Comparison of ENCODE assay signal across 17 mouse cellular contexts in the genomic region with DNA sequence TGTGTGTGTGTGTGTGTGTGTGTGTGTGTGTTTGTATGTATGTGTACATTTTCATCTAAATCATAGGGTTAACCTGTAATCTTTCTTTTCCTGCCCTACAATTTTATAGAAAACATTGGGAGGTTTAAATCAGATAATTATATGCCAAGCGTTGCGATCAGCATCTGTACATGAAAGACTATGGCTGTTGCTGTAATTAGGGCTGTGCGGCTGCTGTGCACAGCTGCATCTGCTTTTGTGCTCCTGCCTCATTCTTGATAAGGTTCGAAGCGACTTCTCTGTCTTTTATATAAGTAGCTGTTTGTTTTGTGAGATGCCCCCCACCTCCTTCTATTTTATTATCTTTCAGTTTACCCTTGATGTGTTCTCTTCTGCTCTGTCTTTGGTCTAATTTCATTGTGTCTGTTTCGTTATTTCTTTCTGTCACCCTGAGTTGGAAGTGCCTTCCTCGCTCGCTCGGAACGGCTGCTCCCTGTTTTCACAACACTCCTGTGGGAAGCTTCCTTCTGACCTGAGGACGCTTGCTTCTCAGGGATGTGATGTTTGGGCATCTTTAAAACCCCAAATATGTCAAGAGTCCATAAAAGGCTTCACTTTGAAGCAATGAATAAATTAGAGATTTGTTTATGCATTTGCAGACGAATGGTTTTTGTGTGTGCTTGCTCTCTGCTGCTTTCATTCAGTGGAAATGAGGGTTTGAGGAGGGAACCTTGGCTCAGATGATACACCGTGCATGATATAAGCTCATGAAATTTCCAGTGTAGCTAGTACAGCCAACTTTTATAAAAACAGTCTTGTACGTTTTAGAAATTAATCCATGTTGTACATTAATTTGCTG. TPM values are rescaled to one million over a fixed set of nuclear protein-coding genes. Genes with fewer than 3 reads are reported as not detected.
A peak's percentile ranks its signal among the peaks of the same experiment; 100 is the strongest.
DNase-seq lines count a peak whose midpoint lies in the region; ATAC-seq and TF ChIP-seq lines count a peak whose summit lies in the region.
"Had no signal": no experiment of that assay in that cellular context is flagged by ENCODE, and none has a peak within 500 bp of the region (broad histone marks: within the 10 kb centered on the region; RNA-seq: fewer than 3 reads in every experiment).

No protein-coding gene starts in this region.

- no peak for TF ChIP-seq CTCF in liver, embryonic 14.5 days (IDR thresholded peaks at IDR 0.05; ENCODE audit: low read depth)

- no peaks in the 10 kb centered on the region for H3K27me3 ChIP-seq in liver, embryonic 14.5 days (ENCODE audit: control insufficient read depth, insufficient read depth, low read length)
- no peaks in the 10 kb centered on the region for H3K27me3 ChIP-seq in liver, embryonic 11.5 days (replicated peaks; ENCODE audit: control insufficient read depth, insufficient read depth, low read length)
- H3K27me3 ChIP-seq in embryonic facial prominence, embryonic 13.5 days, result no peaks in the 10 kb centered on the region
- H3K27me3 ChIP-seq in hindbrain, embryonic 14.5 days (ENCODE audit: control insufficient read depth, insufficient read depth, low read length), result no peaks in the 10 kb centered on the region
- no peaks in the 10 kb centered on the region for H3K27me3 ChIP-seq in neural tube, embryonic 14.5 days (ENCODE audit: control insufficient read depth, insufficient read depth, low read length)
- H3K27me3 ChIP-seq: CH12.LX had no signal

- H3K36me3 ChIP-seq in liver, embryonic 14.5 days (replicated peaks; ENCODE audit: control insufficient read depth, insufficient read depth, low read depth), result no peaks in the 10 kb centered on the region
- H3K36me3 ChIP-seq in liver, embryonic 11.5 days (ENCODE audit: control insufficient read depth, insufficient read depth, low read length), result no peaks in the 10 kb centered on the region
- no peaks in the 10 kb centered on the region for H3K36me3 ChIP-seq in embryonic facial prominence, embryonic 13.5 days
- no peaks in the 10 kb centered on the region for H3K36me3 ChIP-seq in hindbrain, embryonic 14.5 days (replicated peaks; ENCODE audit: control insufficient read depth, insufficient read depth)
- no peaks in the 10 kb centered on the region for H3K36me3 ChIP-seq in neural tube, embryonic 14.5 days (ENCODE audit: control insufficient read depth, insufficient read depth, low read length)

- no peaks in the 10 kb centered on the region for H3K4me1 ChIP-seq in liver, embryonic 14.5 days (replicated peaks; ENCODE audit: control insufficient read depth in 2 of 2, insufficient read depth in 2 of 2, low read length in 1 of 2)
- no peaks in the 10 kb centered on the region for H3K4me1 ChIP-seq in liver, embryonic 11.5 days (replicated peaks; ENCODE audit: control insufficient read depth, insufficient read depth, low read length)
- H3K4me1 ChIP-seq in embryonic facial prominence, embryonic 13.5 days, result peaks cover 7% of the 10 kb centered on the region
- no peaks in the 10 kb centered on the region for H3K4me1 ChIP-seq in hindbrain, embryonic 14.5 days (replicated peaks; ENCODE audit: control insufficient read depth, insufficient read depth, low read length)
- no peaks in the 10 kb centered on the region for H3K4me1 ChIP-seq in neural tube, embryonic 14.5 days (ENCODE audit: control insufficient read depth, insufficient read depth, low read length)

- H3K9ac ChIP-seq in liver, embryonic 14.5 days (replicated peaks), result no peak overlapping the region
- no peak overlapping the region for H3K9ac ChIP-seq in liver, embryonic 11.5 days (ENCODE audit: low read depth, low read length)
- H3K9ac ChIP-seq in embryonic facial prominence, embryonic 13.5 days, result no peak overlapping the region
- peak overlapping the region; percentile 25 for H3K9ac ChIP-seq in hindbrain, embryonic 14.5 days
- H3K9ac ChIP-seq in neural tube, embryonic 14.5 days (replicated peaks; ENCODE audit: low read depth, low read length), result peak overlapping the region; percentile 4; the same call in 1 of the 2 replicates

- 47% methylated on average over 14 of the region's 14 CpGs for WGBS in liver, embryonic 14.5 days (ENCODE audit: insufficient replicate concordance)
- WGBS in liver, embryonic 11.5 days, result 70% methylated on average over 14 of the region's 14 CpGs
- WGBS in embryonic facial prominence, embryonic 13.5 days, result 34% methylated on average over 14 of the region's 14 CpGs
- 35% methylated on average over 14 of the region's 14 CpGs for WGBS in hindbrain, embryonic 14.5 days
- 32% methylated on average over 14 of the region's 14 CpGs for WGBS in neural tube, embryonic 14.5 days

- DNase-seq in liver, embryonic 14.5 days (ENCODE audit: low read depth in 3 of 3, low spot score in 3 of 3), result no peak
- no peak for DNase-seq in liver, embryonic 11.5 days (ENCODE audit: low spot score)
- no peak for DNase-seq in hindbrain, embryonic 14.5 days (ENCODE audit: low spot score)
- DNase-seq in cerebellum, adult 18-20 months, result no peak
- DNase-seq in adrenal gland, postnatal 25 days, result no peak
- DNase-seq: adrenal gland, postnatal 14 days; cerebellum, adult 11-12 months; heart, postnatal 4 days had no signal

- no peak overlapping the region for H3K27ac ChIP-seq in liver, embryonic 14.5 days
- H3K27ac ChIP-seq in liver, embryonic 11.5 days (ENCODE audit: low read depth, low read length), result no peak overlapping the region
- no peak overlapping the region for H3K27ac ChIP-seq in embryonic facial prominence, embryonic 13.5 days
- H3K27ac ChIP-seq in hindbrain, embryonic 14.5 days, result no peak overlapping the region
- no peak overlapping the region for H3K27ac ChIP-seq in neural tube, embryonic 14.5 days (ENCODE audit: low read depth, low read length)

- 0 out of 2 replicates have a peak, but pooled peaks have one; percentile 8 for TF ChIP-seq EP300 in liver, embryonic 14.5 days (IDR thresholded peaks at IDR 0.05; ENCODE audit: low read depth)

- no peak overlapping the region for H3K4me3 ChIP-seq in liver, embryonic 14.5 days (ENCODE audit: insufficient read depth in 1 of 2, low read depth in 2 of 2, low read length in 2 of 2)
- no peak overlapping the region for H3K4me3 ChIP-seq in liver, embryonic 11.5 days (ENCODE audit: low read depth, low read length)
- no peak overlapping the region for H3K4me3 ChIP-seq in embryonic facial prominence, embryonic 13.5 days
- 0 out of 2 replicates have a peak overlapping the region, but pooled peaks have one; percentile 1 for H3K4me3 ChIP-seq in hindbrain, embryonic 14.5 days (replicated peaks; ENCODE audit: low read length)
- no peak overlapping the region for H3K4me3 ChIP-seq in neural tube, embryonic 14.5 days (ENCODE audit: low read depth, low read length)

- H3K9me3 ChIP-seq in liver, embryonic 14.5 days (ENCODE audit: control insufficient read depth, low read length), result no peaks in the 10 kb centered on the region
- no peaks in the 10 kb centered on the region for H3K9me3 ChIP-seq in liver, embryonic 11.5 days (ENCODE audit: control insufficient read depth, low read length)
- H3K9me3 ChIP-seq in embryonic facial prominence, embryonic 13.5 days, result no peaks in the 10 kb centered on the region
- no peaks in the 10 kb centered on the region for H3K9me3 ChIP-seq in hindbrain, embryonic 14.5 days (ENCODE audit: control insufficient read depth, low read length)
- H3K9me3 ChIP-seq in neural tube, embryonic 14.5 days (ENCODE audit: control insufficient read depth, low read length), result no peaks in the 10 kb centered on the region

- no peak overlapping the region for H3K4me2 ChIP-seq in liver, embryonic 14.5 days (ENCODE audit: low read depth)
- H3K4me2 ChIP-seq in liver, embryonic 11.5 days, result no peak overlapping the region
- H3K4me2 ChIP-seq in embryonic facial prominence, embryonic 13.5 days, result peak overlapping the region; percentile 30
- peak overlapping the region; percentile 37 for H3K4me2 ChIP-seq in hindbrain, embryonic 14.5 days (replicated peaks)
- peak overlapping the region; percentile 23; the same call in 1 of the 2 replicates for H3K4me2 ChIP-seq in neural tube, embryonic 14.5 days (ENCODE audit: low read depth, low read length)

- ATAC-seq in liver, embryonic 14.5 days (ENCODE audit: insufficient read depth), result no peak
- ATAC-seq in liver, embryonic 11.5 days (replicated peaks; ENCODE audit: low FRiP score), result no peak
- no peak for ATAC-seq in embryonic facial prominence, embryonic 13.5 days (ENCODE audit: insufficient number of reproducible peaks, insufficient read depth, low FRiP score, low TSS enrichment, low read depth)
- no peak for ATAC-seq in hindbrain, embryonic 14.5 days (ENCODE audit: low FRiP score)
- ATAC-seq in neural tube, embryonic 14.5 days (ENCODE audit: low read depth), result no peak

RNA-seq across cellular contexts. Expression of gene Ttc29, which starts 20.0 kb away (rescaled TPM):
- not detected in 2 replicates for polyA plus RNA-seq in liver, embryonic 14.5 days (2012; rRNA removed)
- polyA plus RNA-seq in liver, embryonic 14.5 days (2014; fragmentation: Nextera tagmentation; extraction: Ambion mirVana), result not detected in 2 replicates
- not detected in 2 replicates for polyA plus RNA-seq in liver, embryonic 11.5 days (2014; fragmentation: Nextera tagmentation; extraction: Ambion mirVana)
- polyA plus RNA-seq in embryonic facial prominence, embryonic 13.5 days (2015; fragmentation: Nextera tagmentation; extraction: Ambion mirVana), result not detected in 2 replicates
- 0.60 and 1.1 TPM in 2 replicates for polyA plus RNA-seq in hindbrain, embryonic 14.5 days (2014; fragmentation: Nextera tagmentation; extraction: Ambion mirVana)
- 0.58 and 0.63 TPM in 2 replicates for polyA plus RNA-seq in neural tube, embryonic 14.5 days (2014; fragmentation: Nextera tagmentation; extraction: Ambion mirVana)
- not detected in 2 replicates for total RNA-seq in adrenal gland, postnatal 25 days (2021)
- total RNA-seq: adrenal gland, postnatal 14 days; CH12.LX; heart, adult 8-10 months; heart, postnatal 4 days; layer of hippocampus, postnatal 36 days; liver, adult 2 months; megakaryocyte, adult 5-6 weeks had no signal
- polyA plus RNA-seq: kidney, embryonic 14.5 days; liver, adult 2 months; stomach, embryonic 14.5 days had no signal

Comparison
In these comparisons a context has a peak if more than half of its experiments do, and no peak if none do; other contexts are left out.
1. H3K4me2 ChIP-seq: peak in embryonic facial prominence, embryonic 13.5 days (single experiment), hindbrain, embryonic 14.5 days (single experiment) and neural tube, embryonic 14.5 days (single experiment); none in liver, embryonic 14.5 days (single experiment) and liver, embryonic 11.5 days (single experiment).
2. H3K9ac ChIP-seq: peak in hindbrain, embryonic 14.5 days (single experiment) and neural tube, embryonic 14.5 days (single experiment); none in liver, embryonic 14.5 days (single experiment), liver, embryonic 11.5 days (single experiment) and embryonic facial prominence, embryonic 13.5 days (single experiment).